Mouse (Mus musculus) Patski (cell line): Measurements from ENCODE around the gene Olfr527. TPM values are rescaled to one million over a fixed set of nuclear protein-coding genes. Genes with fewer than 3 reads are reported as not detected.

Experiments
- ATAC-seq: fragments of 100-300 bp; one replicate; pipeline ENCODE4 v1.8.0; 2021
- CTCF ChIA-PET: fragments of 350-600 bp; sonication (Branson Sonifier 250); formaldehyde crosslinking; loops from one replicate; lab custom pipeline; 2022; ENCODE audit warnings: inconsistent platforms; lab: Charles Lee
- POLR2A ChIA-PET: fragments of 350-600 bp; sonication (Branson Sonifier 250); formaldehyde crosslinking; loops from one replicate; lab custom pipeline; 2022; ENCODE audit warnings: antibody characterized with exemption, inconsistent platforms; lab: Charles Lee
- DNase-seq: peaks from one replicate; pipeline ENCODE4 v3.0.0-alpha.2; 2011; ENCODE audit warnings: low read depth, low spot score
- H3K27me3 ChIP-seq: fragments of 371-371 bp; one replicate; pipeline ENCODE4 v1.5.1; 2021
- CTCF ChIP-seq: fragments of 100-300 bp; IDR thresholded peaks from one replicate; pipeline ENCODE4 v1.5.1; 2021
- in situ Hi-C: fragments of 300-500 bp; cut with MboI; formaldehyde crosslinking; loops from 3 replicates; pipeline ENCODE4 v1.11.1; 2018; ENCODE audit warnings: low pct_unique_long_range_greater_than_20kb, mixed read lengths
- polyA plus RNA-seq: library from polyadenylated mRNA; unstranded; gene quantifications from one replicate; pipeline ENCODE4 v1.2.3, GENCODE M21; 2021

Olfr527 gene
- polyA plus RNA-seq, 1 experiment from 2014 or later, result not detected

GRCm38 (mm10) chr7:140376911-140377310 is 43.1 kb downstream of the Olfr527 start:
- in situ Hi-C loops, result no loop called here
- ATAC-seq (no peak), DNase-seq (no peak)
- CTCF ChIA-PET, result interaction anchor here (0.8 kb wide), 1 partner anchor 15 kb away, joined by 3 read pairs; the partner anchor contains the start of gene Olfr60
- no peaks in the 10 kb centered on the region for H3K27me3 ChIP-seq
- no peak for TF ChIP-seq CTCF
- POLR2A ChIA-PET, result no interaction called here

Other genes with a start within 250 kb of the Olfr527 start
- not detected for gene Prap1, start 240.6 kb upstream of the Olfr527 start, polyA plus RNA-seq
- 50.1 TPM for gene Fuom, start 231.6 kb upstream of the Olfr527 start, polyA plus RNA-seq
- 9.8 TPM for gene Paox, start 218.2 kb upstream of the Olfr527 start, polyA plus RNA-seq
- 170 TPM for gene Echs1, start 217.5 kb upstream of the Olfr527 start, polyA plus RNA-seq
- 23.2 TPM for gene Mtg1, start 196.5 kb upstream of the Olfr527 start, polyA plus RNA-seq
- gene Sprn, start 179.1 kb upstream of the Olfr527 start, polyA plus RNA-seq, result 0.01 TPM
- gene Olfr522, start 169.3 kb upstream of the Olfr527 start, polyA plus RNA-seq, result not detected
- not detected for gene Olfr523, start 160.8 kb upstream of the Olfr527 start, polyA plus RNA-seq
- gene Olfr524, start 128.1 kb upstream of the Olfr527 start, polyA plus RNA-seq, result not detected
- not detected for gene Cd163l1, start 115.8 kb upstream of the Olfr527 start, polyA plus RNA-seq
- gene 5830411N06Rik, start 86.7 kb upstream of the Olfr527 start, polyA plus RNA-seq, result not detected
- gene Olfr525, start 13.2 kb upstream of the Olfr527 start, polyA plus RNA-seq, result not detected
- not detected for gene Olfr60, start 27.7 kb downstream of the Olfr527 start, polyA plus RNA-seq
- not detected for gene Olfr530, start 42.3 kb downstream of the Olfr527 start, polyA plus RNA-seq
- gene Olfr531, start 68.9 kb downstream of the Olfr527 start, polyA plus RNA-seq, result not detected
- not detected for gene Olfr532, start 87.6 kb downstream of the Olfr527 start, polyA plus RNA-seq
- not detected for gene Olfr533, start 129.4 kb downstream of the Olfr527 start, polyA plus RNA-seq
- gene Olfr535, start 150.2 kb downstream of the Olfr527 start, polyA plus RNA-seq, result not detected
- gene Olfr536, start 173.4 kb downstream of the Olfr527 start, polyA plus RNA-seq, result not detected
- not detected for gene Olfr538, start 233.9 kb downstream of the Olfr527 start, polyA plus RNA-seq